Mouse (Mus musculus) heart, adult 2 months (tissue): ENCODE measurements at regions not wholly inside any gene's neighbourhood (a gene's known extent, or its start where the extent isn't known, plus 50 kb on each side); places are given as distances from the start of the nearest gene placed in this dataset.

ENCODE experiments used
- CTCF ChIP-seq: fragments of 200-600 bp; IDR thresholded peaks from 2 replicates; pipeline ENCODE4 v1.8.1; 2022; ENCODE audit warnings: antibody characterized with exemption, mild to moderate bottlenecking, moderate library complexity
- POLR2A ChIP-seq: fragments of 200-500 bp; IDR thresholded peaks from 2 replicates; pipeline ENCODE4 v1.6.1; 2011; ENCODE audit warnings: mild to moderate bottlenecking, low read depth, low read length, control low read depth; ENCODE audit not compliant: insufficient read depth

GRCm38 (mm10) chr3:38373690-38374089 lies 111.0 kb downstream of the Ankrd50 start:
- no peak for TF ChIP-seq POLR2A
- TF ChIP-seq CTCF, result no peak
